Mouse (Mus musculus) left cerebral cortex, postnatal 4 days (tissue): ENCODE measurements at regions not wholly inside any gene's neighbourhood (a gene's known extent, or its start where the extent isn't known, plus 50 kb on each side); places are given as distances from the start of the nearest gene placed in this dataset.

Experiments
- DNase-seq: peaks from one replicate; pipeline ENCODE4 v3.0.0-alpha.2; 2022
- intact Hi-C: fragments of 180-260 bp; cut with DNase I; formaldehyde crosslinking; loops from one replicate; pipeline ENCODE4 v1.15.1; 2025

DNA sequence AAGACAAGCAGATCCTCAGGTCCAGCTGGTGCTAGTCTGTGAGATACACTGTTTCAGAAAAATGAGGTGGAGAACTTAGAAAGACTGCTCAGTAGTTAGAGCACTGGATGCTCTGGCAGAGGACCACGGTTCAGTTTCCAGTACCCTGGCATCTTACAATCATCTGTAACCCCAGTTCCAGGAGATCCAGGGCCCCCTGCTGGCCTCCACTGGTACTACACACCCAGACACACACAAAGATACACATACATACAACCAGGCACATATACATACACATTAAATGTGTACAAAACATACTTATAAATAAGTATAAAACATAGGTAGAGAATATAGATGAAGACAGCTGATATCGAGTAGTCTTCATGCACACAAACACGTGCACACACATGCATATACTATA, 97.4 kb upstream of the Supt20 start:
- no peak for DNase-seq
- intact Hi-C loops: no loop called here

GRCm38 (mm10) chr3:54597326-54598274, 95.0 kb upstream of the Supt20 start:
- intact Hi-C loops: no loop called here
- no peak for DNase-seq

- intact Hi-C loops: no loop called here
- no peak for DNase-seq
Measured at GRCm38 (mm10) chr3:54598296-54598695, 94.3 kb upstream of the Supt20 start.

DNA sequence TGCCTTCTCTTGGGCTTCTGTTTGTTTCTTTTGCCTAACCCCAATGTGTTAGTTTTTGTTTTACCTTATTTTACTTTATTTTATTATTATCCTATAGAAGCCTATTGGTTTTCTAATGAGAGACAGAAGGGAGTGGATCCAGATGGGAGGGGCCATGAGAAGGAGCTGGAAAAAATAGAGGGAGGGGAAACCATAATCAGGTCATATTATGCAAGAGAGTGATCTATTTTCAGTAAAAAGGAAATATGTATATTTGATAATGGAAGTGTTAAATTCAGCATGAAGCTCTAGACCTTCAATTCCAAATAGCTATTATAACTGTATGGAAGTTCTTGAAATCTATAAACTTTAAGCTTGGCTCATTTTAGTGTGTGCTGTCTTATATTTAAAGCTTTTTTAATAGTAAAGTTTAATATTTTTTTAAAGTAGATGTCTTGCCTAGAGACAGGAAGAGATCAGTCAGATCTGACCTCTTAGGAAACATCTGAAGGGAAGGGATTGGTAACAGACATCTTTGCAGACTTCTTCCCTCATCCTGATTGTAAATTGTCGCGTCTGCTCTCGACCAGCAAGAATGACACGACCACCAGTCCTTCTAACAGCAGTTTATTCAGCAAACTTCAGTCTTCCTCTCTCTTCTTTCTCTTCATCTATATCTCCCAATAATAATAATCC, 87.8 kb upstream of the Supt20 start:
- intact Hi-C loops: no loop called here
- DNase-seq: no peak

GRCm38 (mm10) chr3:54611431-54611990, 81.1 kb upstream of the Supt20 start:
- intact Hi-C loops: no loop called here
- no peak for DNase-seq

DNA sequence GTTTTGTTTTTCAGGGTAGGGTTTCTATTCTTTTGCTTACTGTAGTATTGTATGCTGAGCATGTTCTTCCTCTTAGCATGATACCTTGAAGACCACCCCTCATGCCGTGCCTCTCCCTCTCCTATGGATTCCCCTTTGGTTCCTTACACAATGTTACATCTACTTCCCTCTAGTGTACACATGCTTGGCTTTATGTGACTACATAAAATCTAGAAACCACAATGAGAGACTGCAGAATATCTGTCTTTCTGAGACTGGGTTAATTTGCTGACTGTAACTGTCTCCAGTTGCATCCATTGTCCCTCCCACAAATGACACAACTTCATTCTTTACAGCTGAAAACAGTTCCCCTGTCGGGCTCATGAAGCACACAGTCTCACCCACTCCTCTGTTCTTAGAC, 78.8 kb upstream of the Supt20 start:
- DNase-seq: no peak
- intact Hi-C loops: no loop called here

GRCm38 (mm10) chr3:54617298-54617697, 75.3 kb upstream of the Supt20 start:
- intact Hi-C loops: no loop called here
- DNase-seq: no peak

DNA sequence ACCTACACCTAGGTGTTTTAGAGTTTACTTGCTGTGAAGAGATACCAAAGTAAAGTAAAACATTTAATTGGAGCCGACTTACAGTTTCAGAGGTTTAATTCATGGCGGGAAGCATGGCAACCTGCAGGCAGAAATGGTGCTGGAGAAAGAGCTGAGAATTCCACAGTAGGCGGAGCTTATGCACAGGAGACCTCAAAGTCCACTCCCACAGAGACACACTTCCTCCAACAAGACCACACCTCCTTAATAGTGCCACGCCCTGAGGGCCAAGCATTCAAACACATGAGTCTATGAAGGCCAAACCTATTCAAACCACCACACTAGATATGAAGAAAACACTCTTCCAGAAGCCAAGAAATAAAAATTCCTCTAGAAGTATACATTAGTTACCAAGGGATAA, 74.3 kb upstream of the Supt20 start:
- intact Hi-C loops: no loop called here
- DNase-seq: no peak

DNA sequence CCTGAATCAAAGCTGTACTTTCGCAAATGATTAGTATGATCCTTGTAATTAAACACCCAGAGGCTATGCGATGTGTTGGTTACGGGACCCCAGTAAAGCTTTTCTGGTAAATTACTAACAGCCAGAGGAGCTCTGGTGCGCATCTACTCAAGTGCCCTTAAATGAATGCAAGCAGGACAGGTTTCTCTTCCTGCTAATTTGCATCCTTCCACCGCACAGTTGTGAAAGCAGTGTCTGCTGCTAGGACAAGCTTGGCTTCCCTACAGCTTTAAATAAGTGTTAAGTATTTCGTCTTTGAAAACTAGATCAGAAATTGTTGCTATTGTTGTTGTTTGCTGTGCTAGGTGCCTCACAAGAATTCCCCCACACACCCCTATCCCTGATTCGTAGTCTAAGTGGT, 62.4 kb upstream of the Supt20 start:
- intact Hi-C loops: no loop called here
- no peak for DNase-seq

- intact Hi-C loops: no loop called here
- DNase-seq: no peak
Measured at GRCm38 (mm10) chr3:54632731-54633130, 59.9 kb upstream of the Supt20 start.

DNA sequence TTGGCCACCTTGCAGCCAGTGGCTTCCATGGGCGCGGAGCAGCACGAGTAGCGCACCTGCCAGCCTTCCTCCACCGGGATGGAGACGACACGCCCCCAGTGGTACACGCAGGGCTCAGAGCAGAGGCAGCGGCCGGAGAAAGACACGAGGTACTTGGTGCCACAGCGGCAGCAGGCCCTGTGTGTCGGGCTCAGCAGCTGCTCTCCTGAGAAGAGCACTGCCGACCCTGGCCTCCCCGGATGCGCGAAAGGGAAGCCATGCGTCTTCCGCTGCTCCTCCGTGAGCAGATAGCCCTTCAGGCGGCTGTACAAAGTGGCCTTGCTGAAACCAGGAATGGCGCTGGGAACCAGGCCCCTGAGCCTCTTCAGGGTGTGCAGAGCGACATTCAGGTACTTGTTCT, 59.2 kb upstream of the Supt20 start:
- intact Hi-C loops: no loop called here

GRCm38 (mm10) chr3:54634456-54634855, 58.2 kb upstream of the Supt20 start:
- intact Hi-C loops: no loop called here

More for the DNA sequence above, 59.2 kb upstream of the Supt20 start:
- DNase-seq: no peak

More at GRCm38 (mm10) chr3:54634456-54634855, 58.2 kb upstream of the Supt20 start:
- no peak for DNase-seq
